Mouse (Mus musculus) CH12.LX (cell line): Measurements from ENCODE around the gene Bcl11a. TPM values are rescaled to one million over a fixed set of nuclear protein-coding genes. Genes with fewer than 3 reads are reported as not detected.

Experiments used
- DNase-seq: peaks from one replicate; pipeline ENCODE4 v3.0.0-alpha.2; 2013; ENCODE audit errors: extremely low read depth
- H3K27ac ChIP-seq: 2 replicates; pipeline ENCODE4 v1.5.1; 2012; ENCODE audit warnings: low read depth, mild to moderate bottlenecking, control low read depth, moderate library complexity; ENCODE audit not compliant: insufficient read depth
- H3K27me3 ChIP-seq: replicated peaks from 2 replicates; pipeline ENCODE3; 2012; ENCODE audit warnings: inconsistent platforms
- H3K36me3 ChIP-seq, 2 experiments: replicated peaks in 1 of 2; 2 replicates each; pipeline versions ENCODE3 to v1.6.1; 2012; ENCODE audit warnings: inconsistent platforms in 1 of 2, low read length in 1 of 2, mild to moderate bottlenecking in 1 of 2, mixed read lengths in 1 of 2, moderate library complexity in 1 of 2; ENCODE audit not compliant: control insufficient read depth in 1 of 2, insufficient read depth in 1 of 2
- H3K4me1 ChIP-seq, 2 experiments: 2 replicates each; pipeline ENCODE4 v1.6.1; 2012; ENCODE audit warnings: inconsistent platforms in 1 of 2, moderate library complexity in 1 of 2; ENCODE audit not compliant: insufficient read depth in 2 of 2, control insufficient read depth in 1 of 2
- H3K4me2 ChIP-seq: 2 replicates; pipeline ENCODE4 v1.6.1; 2012; ENCODE audit warnings: low read depth, mild to moderate bottlenecking, control low read depth; ENCODE audit not compliant: poor library complexity, insufficient read depth, severe bottlenecking
- H3K4me3 ChIP-seq, 3 experiments: fragments of 150-350 bp in 1 of 3; sonication (generic) in 1 of 3; replicated peaks in 1 of 3; 2 replicates each; pipeline versions ENCODE3 to v1.5.1; 2011 to 2012; ENCODE audit warnings: low read depth in 2 of 3, low read length in 2 of 3, mild to moderate bottlenecking in 2 of 3, moderate library complexity in 2 of 3, control low read depth in 1 of 3, improper control_type of control experiment in 1 of 3, inconsistent platforms in 1 of 3, mixed read lengths in 1 of 3; ENCODE audit not compliant: poor library complexity in 1 of 3
- H3K79me2 ChIP-seq: replicated peaks from 2 replicates; pipeline ENCODE4 v1.6.1; 2012; ENCODE audit warnings: mild to moderate bottlenecking, moderate library complexity; ENCODE audit not compliant: control insufficient read depth, poor library complexity, insufficient read depth, severe bottlenecking; ENCODE audit errors: extremely low read depth
- H3K9ac ChIP-seq: 2 replicates; pipeline ENCODE4 v1.6.1; 2012; ENCODE audit warnings: low read depth, mild to moderate bottlenecking, control low read depth, moderate library complexity; ENCODE audit not compliant: insufficient read depth
- H3K9me3 ChIP-seq: replicated peaks from 2 replicates; pipeline ENCODE3; 2012; ENCODE audit warnings: low read length, inconsistent platforms, mixed read lengths
- BHLHE40 ChIP-seq: IDR thresholded peaks from 2 replicates; pipeline ENCODE4 v1.6.1; 2011; ENCODE audit warnings: mild to moderate bottlenecking, low read depth, low read length, improper control_type of control experiment
- E2F4 ChIP-seq: IDR thresholded peaks from 2 replicates; pipeline ENCODE4 v1.6.1; 2011; ENCODE audit warnings: low read depth, low read length, improper control_type of control experiment; ENCODE audit not compliant: insufficient replicate concordance
- ETS1 ChIP-seq: conservative IDR thresholded peaks from 2 replicates; pipeline ENCODE4 v1.6.1; 2012; ENCODE audit warnings: low read depth, mild to moderate bottlenecking, inconsistent platforms, low read length, improper control_type of control experiment, moderate library complexity
- HCFC1 ChIP-seq: IDR thresholded peaks from 2 replicates; pipeline ENCODE4 v1.6.1; 2012; ENCODE audit warnings: low read depth, mild to moderate bottlenecking, inconsistent platforms, low read length, improper control_type of control experiment
- IRF4 ChIP-seq: IDR thresholded peaks from 2 replicates; pipeline ENCODE4 v1.6.1; 2014; ENCODE audit warnings: low read depth, mild to moderate bottlenecking, inconsistent platforms, low read length, improper control_type of control experiment
- JUN ChIP-seq: IDR thresholded peaks from 2 replicates; pipeline ENCODE4 v1.6.1; 2011; ENCODE audit warnings: low read depth, mild to moderate bottlenecking, low read length, improper control_type of control experiment, moderate library complexity; ENCODE audit not compliant: insufficient read depth
- KAT2A ChIP-seq: IDR thresholded peaks from 2 replicates; pipeline ENCODE4 v1.6.1; 2012; ENCODE audit warnings: low read length, improper control_type of control experiment, inconsistent platforms; ENCODE audit not compliant: insufficient replicate concordance
- MEF2A ChIP-seq: IDR thresholded peaks from 2 replicates; pipeline ENCODE4 v1.6.1; 2014; ENCODE audit warnings: low read depth, mild to moderate bottlenecking, inconsistent platforms, low read length, improper control_type of control experiment, borderline replicate concordance
- MXI1 ChIP-seq: IDR thresholded peaks from 2 replicates; pipeline ENCODE4 v1.6.1; 2011; ENCODE audit warnings: mild to moderate bottlenecking, low read depth, low read length, improper control_type of control experiment
- NELFE ChIP-seq: IDR thresholded peaks from 2 replicates; pipeline ENCODE4 v1.6.1; 2011; ENCODE audit warnings: low read depth, low read length, improper control_type of control experiment
- POLR2A ChIP-seq: IDR thresholded peaks from 2 replicates; pipeline ENCODE4 v1.6.1; 2011; ENCODE audit warnings: low read depth, mild to moderate bottlenecking, improper control_type of control experiment, low read length
- POLR2AphosphoS2 ChIP-seq: IDR thresholded peaks from 2 replicates; pipeline ENCODE4 v1.6.1; 2011; ENCODE audit warnings: low read depth, low read length, improper control_type of control experiment
- RAD21 ChIP-seq: IDR thresholded peaks from 2 replicates; pipeline ENCODE4 v1.6.1; 2011; ENCODE audit warnings: low read depth, mild to moderate bottlenecking, low read length, improper control_type of control experiment, moderate library complexity
- SIN3A ChIP-seq: IDR thresholded peaks from 2 replicates; pipeline ENCODE4 v1.6.1; 2012; ENCODE audit warnings: low read length, improper control_type of control experiment, inconsistent platforms
- TCF12 ChIP-seq: IDR thresholded peaks from 2 replicates; pipeline ENCODE4 v1.6.1; 2014; ENCODE audit warnings: low read depth, mild to moderate bottlenecking, inconsistent platforms, low read length, improper control_type of control experiment
- USF2 ChIP-seq: conservative IDR thresholded peaks from 2 replicates; pipeline ENCODE4 v1.6.1; 2011; ENCODE audit warnings: low read depth, low read length, improper control_type of control experiment
- ZC3H11A ChIP-seq: IDR thresholded peaks from 2 replicates; pipeline ENCODE4 v1.6.1; 2012; ENCODE audit warnings: low read depth, mild to moderate bottlenecking, inconsistent platforms, low read length, improper control_type of control experiment
- ZNF384 ChIP-seq: IDR thresholded peaks from 2 replicates; pipeline ENCODE4 v1.6.1; 2012; ENCODE audit warnings: low read depth, low read length, improper control_type of control experiment, inconsistent platforms
- dilution Hi-C: fragments of 300-500 bp; cut with MboI; formaldehyde crosslinking; loops from 2 replicates; pipeline ENCODE4 v1.14.3; 2020; ENCODE audit warnings: low sequenced_read_pairs; ENCODE audit not compliant: extremely low pct_unique_long_range_greater_than_20kb, extremely low pct_ligation_motif_present
- in situ Hi-C: fragments of 300-500 bp; cut with MboI; formaldehyde crosslinking; loops from 3 replicates; pipeline ENCODE4 v1.14.3; 2019; ENCODE audit warnings: low sequenced_read_pairs, low pct_ligation_motif_present, low pct_unique_long_range_greater_than_20kb, mixed read lengths
- polyA plus RNA-seq: library from polyadenylated mRNA; unstranded; fragments of >175 nt; gene quantifications from 2 replicates; pipeline ENCODE4 v1.2.1, GENCODE M21; 2012; ENCODE audit warnings: low read depth; ENCODE audit not compliant: insufficient read length
- total RNA-seq, 2 experiments: library from RNA; depleted of rRNA; stranded (reverse); fragments of 300-350 nt in 1 of 2; fragments of >200 nt in 1 of 2; gene quantifications; 2 replicates each; pipeline ENCODE4 v1.2.3; 2012 to 2014

The Bcl11a gene
- total and polyA plus RNA-seq, 3 experiments: 6.8 to 57.9 (median 13.9) TPM

- peaks cover 5 to 63% of the 10 kb centered on the region in 2 experiments for H3K36me3 ChIP-seq
- DNase-seq: no peak
- H3K27me3 ChIP-seq: no peaks in the 10 kb centered on the region
- no peak overlapping the region for H3K9ac ChIP-seq
- H3K9me3 ChIP-seq: no peaks in the 10 kb centered on the region
- H3K79me2 ChIP-seq: peaks cover 2% of the 10 kb centered on the region
- dilution Hi-C loops (no loop called here), in situ Hi-C loops (loop anchor here (5.0 to 10.0 kb wide), 2 partner anchors 56 to 159 kb away; no protein-coding TSS in a partner anchor)
- no peak for TF ChIP-seq HCFC1
- no peak for TF ChIP-seq ETS1
- TF ChIP-seq POLR2A: no peak
- TF ChIP-seq SIN3A: no peak
- no peak for TF ChIP-seq ZC3H11A
- TF ChIP-seq NELFE: no peak
- no peak for TF ChIP-seq RAD21
- no peak for TF ChIP-seq BHLHE40
- TF ChIP-seq KAT2A: no peak
- no peak for TF ChIP-seq POLR2AphosphoS2
- TF ChIP-seq MEF2A: no peak
- no peak for TF ChIP-seq MXI1
- no peak for TF ChIP-seq E2F4
- no peak for TF ChIP-seq TCF12
- TF ChIP-seq ZNF384: no peak
- TF ChIP-seq USF2: no peak
- H3K4me2 ChIP-seq: no peak overlapping the region
- H3K4me1 ChIP-seq: peaks cover 10 to 73% of the 10 kb centered on the region in 2 experiments; a peak in 3 of 4 replicates
- no peak overlapping the region for H3K4me3 ChIP-seq
- no peak overlapping the region for H3K27ac ChIP-seq
These were observed 8.1 kb downstream of the Bcl11a start for GRCm38 (mm10) chr11:24085986-24086385.

- Histone ChIP-seq H3K4me2 (no peak overlapping the region), H3K4me1 (peaks cover 10 to 83% of the 10 kb centered on the region in 2 experiments; a peak in 3 of 4 replicates), H3K4me3 (no peak overlapping the region), H3K79me2 (peaks cover 2% of the 10 kb centered on the region), H3K27me3 (no peaks in the 10 kb centered on the region), H3K27ac (no peak overlapping the region), H3K9ac (no peak overlapping the region), H3K36me3 (peaks cover 5 to 71% of the 10 kb centered on the region in 2 experiments), H3K9me3 (no peaks in the 10 kb centered on the region)
- dilution Hi-C loops (no loop called here), in situ Hi-C loops (loop anchor here (5.0 to 10.0 kb wide), 2 partner anchors 55 to 158 kb away; no protein-coding TSS in a partner anchor)
- peak; percentile 58 for DNase-seq
- TF ChIP-seq E2F4: no peak
- TF ChIP-seq POLR2AphosphoS2: no peak
- no peak for TF ChIP-seq IRF4
- no peak for TF ChIP-seq MEF2A
- TF ChIP-seq JUN: no peak
- no peak for TF ChIP-seq KAT2A
- no peak for TF ChIP-seq RAD21
These were observed 9.2 kb downstream of the Bcl11a start for GRCm38 (mm10) chr11:24087069-24087468.
